Mouse (Mus musculus): Measurements from ENCODE around the gene Ank2. TPM values are rescaled to one million over a fixed set of nuclear protein-coding genes. Genes with fewer than 3 reads are reported as not detected.

The Ank2 gene
- polyA plus RNA-seq, 1 experiment from 2014 or later: 49.5 TPM

DNA sequence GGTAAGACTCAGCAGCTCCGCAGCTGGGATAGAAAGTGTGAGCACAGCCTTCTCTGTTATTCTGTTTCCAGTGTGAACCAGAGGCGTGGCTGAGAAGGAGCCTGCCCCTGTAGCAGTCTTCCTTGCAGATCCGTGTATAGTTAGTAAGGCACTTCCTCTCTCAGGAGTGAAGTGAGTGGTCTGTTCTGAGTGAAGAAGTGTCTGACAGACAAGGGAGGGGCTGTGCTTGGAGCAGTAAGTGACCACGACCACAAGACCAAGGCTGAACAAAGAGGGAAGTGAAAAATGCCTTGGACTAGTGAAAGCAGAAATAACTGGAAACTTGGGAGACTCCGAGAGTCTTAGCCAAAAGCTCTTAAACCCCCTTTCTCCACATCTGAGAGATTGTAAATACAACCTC, 143.9 kb downstream of the Ank2 start:
- no peaks in the 10 kb centered on the region for H3K4me1 ChIP-seq (ENCODE audit: control insufficient read depth in 2 of 2, insufficient read depth in 2 of 2, low read length in 2 of 2)
- no peaks in the 10 kb centered on the region for H3K9me3 ChIP-seq (ENCODE audit: control insufficient read depth, low read length)
- no peak overlapping the region for H3K4me2 ChIP-seq (ENCODE audit: low read length)
- no peak for ATAC-seq (ENCODE audit: insufficient number of reproducible peaks, insufficient read depth, low FRiP score, low read depth)
- no peaks in the 10 kb centered on the region for H3K27me3 ChIP-seq (ENCODE audit: control insufficient read depth, insufficient read depth, low read length)
- 39% methylated on average over 5 of the region's 5 CpGs for WGBS
- no peaks in the 10 kb centered on the region for H3K36me3 ChIP-seq (ENCODE audit: control insufficient read depth, insufficient read depth, low read length)
- no peak overlapping the region for H3K4me3 ChIP-seq (ENCODE audit: control insufficient read depth in 1 of 2, insufficient read depth in 1 of 2, low read depth in 1 of 2, low read length in 2 of 2)
- no peak overlapping the region for H3K27ac ChIP-seq (replicated peaks in 1 of 2; ENCODE audit: control insufficient read depth in 1 of 2, insufficient read depth in 1 of 2, low read depth in 2 of 2, low read length in 2 of 2)
- H3K9ac ChIP-seq (ENCODE audit: low read length): no peak overlapping the region

DNA sequence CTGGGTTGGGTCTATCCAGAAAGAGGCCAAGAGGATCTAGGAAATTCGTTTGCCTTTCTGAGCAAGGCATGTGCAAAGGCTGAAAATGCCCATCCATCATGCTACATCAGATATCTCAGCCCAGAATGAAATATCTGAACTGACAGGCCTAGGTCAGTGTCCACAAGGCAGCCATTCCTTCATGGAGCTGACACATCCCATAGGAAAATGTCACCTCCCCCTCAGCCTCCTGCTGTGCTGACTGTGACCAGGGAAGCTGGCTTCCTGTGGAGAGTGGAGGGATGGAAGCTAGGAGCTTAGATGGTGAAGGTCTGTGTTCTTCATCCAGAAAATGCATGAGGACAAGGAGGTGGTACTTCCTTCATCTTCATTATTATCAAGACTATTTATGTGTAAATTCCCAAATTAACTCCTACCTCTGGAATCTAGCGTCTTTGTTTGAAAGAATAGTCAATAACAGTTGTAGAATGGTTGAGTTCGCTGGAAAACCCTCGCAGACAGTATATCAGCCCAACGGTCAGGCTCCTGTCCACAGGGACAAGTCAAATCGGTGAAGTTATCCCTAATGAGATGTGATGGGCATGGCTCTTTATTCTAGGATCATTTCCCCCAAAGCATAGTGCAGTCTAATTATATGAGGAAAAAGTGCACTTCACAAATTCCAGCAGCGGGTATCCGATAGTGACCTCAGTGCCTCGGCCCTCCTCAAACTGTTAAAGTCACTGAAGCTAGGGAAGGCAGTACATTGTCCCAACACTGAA, 148.4 kb downstream of the Ank2 start:
- Histone ChIP-seq H3K36me3 (ENCODE audit: control insufficient read depth, insufficient read depth, low read length) (no peaks in the 10 kb centered on the region), H3K4me3 (ENCODE audit: control insufficient read depth in 1 of 2, insufficient read depth in 1 of 2, low read depth in 1 of 2, low read length in 2 of 2) (no peak overlapping the region), H3K27ac (replicated peaks in 1 of 2; ENCODE audit: control insufficient read depth in 1 of 2, insufficient read depth in 1 of 2, low read depth in 2 of 2, low read length in 2 of 2) (no peak overlapping the region), H3K9ac (ENCODE audit: low read length) (no peak overlapping the region), H3K4me2 (ENCODE audit: low read length) (no peak overlapping the region), H3K9me3 (ENCODE audit: control insufficient read depth, low read length) (0 out of 2 replicates have a peak, but pooled peaks cover 7% of the 10 kb centered on the region), H3K27me3 (ENCODE audit: control insufficient read depth, insufficient read depth, low read length) (no peaks in the 10 kb centered on the region), H3K4me1 (ENCODE audit: control insufficient read depth in 2 of 2, insufficient read depth in 2 of 2, low read length in 2 of 2) (no peaks in the 10 kb centered on the region)
- WGBS: 85% methylated on average over 9 of the region's 9 CpGs
- ATAC-seq (ENCODE audit: insufficient number of reproducible peaks, insufficient read depth, low FRiP score, low read depth): no peak

DNA sequence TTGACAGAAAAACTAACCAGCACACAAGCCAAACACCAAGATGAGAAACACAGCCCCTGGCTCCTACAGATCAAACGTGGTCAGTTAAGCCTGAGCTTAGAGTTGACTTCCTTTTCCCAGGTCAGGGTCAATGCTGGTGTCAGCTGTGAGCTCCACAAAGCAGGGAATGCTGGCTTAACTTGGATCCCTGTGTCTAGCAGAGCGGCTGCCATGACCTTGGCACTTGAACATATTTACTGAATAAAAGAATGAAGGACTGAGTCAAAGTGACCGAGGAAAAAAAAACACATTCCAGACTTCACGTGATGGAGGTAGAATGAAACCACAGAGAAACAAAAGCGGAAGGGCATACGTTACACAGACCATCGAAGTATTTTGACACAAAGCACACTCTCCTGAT, 150.2 kb downstream of the Ank2 start:
- 72% methylated on average over 7 of the region's 7 CpGs for whole genome bisulfite sequencing
- no peak overlapping the region for H3K27ac ChIP-seq (replicated peaks in 1 of 2; ENCODE audit: control insufficient read depth in 1 of 2, insufficient read depth in 1 of 2, low read depth in 2 of 2, low read length in 2 of 2)
- H3K4me2 ChIP-seq (ENCODE audit: low read length): no peak overlapping the region

DNA sequence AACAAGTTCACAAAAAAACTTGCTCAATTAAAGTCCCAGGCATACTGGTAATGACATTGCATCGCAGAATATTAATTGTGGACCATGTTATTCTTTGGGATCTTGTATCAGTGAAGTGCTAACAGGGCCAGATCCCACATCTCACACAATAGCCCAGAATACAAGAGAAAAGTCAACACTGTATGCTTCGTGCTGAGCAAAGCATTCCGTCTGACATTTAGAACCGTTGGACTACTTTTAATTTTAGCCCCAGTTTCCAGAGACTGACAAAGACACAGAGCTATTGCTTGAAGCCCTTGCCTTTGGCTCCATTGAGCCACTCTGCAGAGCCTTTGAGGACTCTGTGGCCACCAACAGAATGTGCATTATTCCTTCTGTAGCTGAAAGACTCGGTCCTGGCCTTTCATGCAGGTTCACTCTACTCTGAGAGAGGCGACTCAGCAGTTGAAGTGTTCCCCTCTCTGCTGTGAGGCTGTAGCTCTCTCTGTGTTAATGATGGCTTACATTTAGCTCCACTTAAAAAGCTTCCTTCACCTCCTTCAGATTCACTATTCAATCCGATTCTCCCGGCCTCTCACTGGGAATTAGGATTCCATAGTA, 153.2 kb downstream of the Ank2 start:
- 75% methylated on average over 8 of the region's 8 CpGs for WGBS
- no peak for ATAC-seq (ENCODE audit: insufficient number of reproducible peaks, insufficient read depth, low FRiP score, low read depth)
- H3K36me3 ChIP-seq (ENCODE audit: control insufficient read depth, insufficient read depth, low read length): no peaks in the 10 kb centered on the region
- 0 out of 2 replicates have a peak, but pooled peaks cover 7% of the 10 kb centered on the region for H3K9me3 ChIP-seq (ENCODE audit: control insufficient read depth, low read length)
- H3K27ac ChIP-seq (replicated peaks in 1 of 2; ENCODE audit: control insufficient read depth in 1 of 2, insufficient read depth in 1 of 2, low read depth in 2 of 2, low read length in 2 of 2): no peak overlapping the region
- H3K4me3 ChIP-seq (ENCODE audit: control insufficient read depth in 1 of 2, insufficient read depth in 1 of 2, low read depth in 1 of 2, low read length in 2 of 2): no peak overlapping the region
- no peaks in the 10 kb centered on the region for H3K27me3 ChIP-seq (ENCODE audit: control insufficient read depth, insufficient read depth, low read length)
- no peak overlapping the region for H3K4me2 ChIP-seq (ENCODE audit: low read length)
- H3K4me1 ChIP-seq (ENCODE audit: control insufficient read depth in 2 of 2, insufficient read depth in 2 of 2, low read length in 2 of 2): no peaks in the 10 kb centered on the region
- no peak overlapping the region for H3K9ac ChIP-seq (ENCODE audit: low read length)

More for the DNA sequence above, 150.2 kb downstream of the Ank2 start:
- no peak for ATAC-seq (ENCODE audit: insufficient number of reproducible peaks, insufficient read depth, low FRiP score, low read depth)
- Histone ChIP-seq H3K36me3 (ENCODE audit: control insufficient read depth, insufficient read depth, low read length) (no peaks in the 10 kb centered on the region), H3K9ac (ENCODE audit: low read length) (no peak overlapping the region), H3K4me1 (ENCODE audit: control insufficient read depth in 2 of 2, insufficient read depth in 2 of 2, low read length in 2 of 2) (no peaks in the 10 kb centered on the region), H3K4me3 (ENCODE audit: control insufficient read depth in 1 of 2, insufficient read depth in 1 of 2, low read depth in 1 of 2, low read length in 2 of 2) (no peak overlapping the region), H3K27me3 (ENCODE audit: control insufficient read depth, insufficient read depth, low read length) (no peaks in the 10 kb centered on the region), H3K9me3 (ENCODE audit: control insufficient read depth, low read length) (0 out of 2 replicates have a peak, but pooled peaks cover 7% of the 10 kb centered on the region)

DNA sequence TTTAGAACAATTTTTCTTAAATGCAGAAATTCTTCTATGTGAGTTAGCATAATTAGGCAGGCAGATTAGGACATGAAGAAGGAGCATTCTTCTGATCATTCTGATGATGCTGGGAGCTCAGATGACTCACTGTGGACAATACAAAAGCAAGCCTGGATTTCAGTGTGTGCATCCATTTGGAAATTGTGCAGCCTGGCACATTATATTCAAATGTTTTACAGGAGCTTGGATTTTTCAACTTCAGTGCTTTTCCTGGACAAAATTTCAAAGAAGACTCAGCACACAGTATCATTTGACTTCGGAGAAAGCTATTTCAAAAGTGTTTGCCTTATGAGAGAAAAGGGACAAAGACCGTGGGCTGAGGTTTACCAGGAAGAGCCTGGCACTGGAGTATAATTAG, 157.8 kb downstream of the Ank2 start:
- Histone ChIP-seq H3K9ac (ENCODE audit: low read length) (no peak overlapping the region), H3K27me3 (ENCODE audit: control insufficient read depth, insufficient read depth, low read length) (no peaks in the 10 kb centered on the region), H3K9me3 (ENCODE audit: control insufficient read depth, low read length) (no peaks in the 10 kb centered on the region), H3K36me3 (ENCODE audit: control insufficient read depth, insufficient read depth, low read length) (no peaks in the 10 kb centered on the region), H3K4me1 (ENCODE audit: control insufficient read depth in 2 of 2, insufficient read depth in 2 of 2, low read length in 2 of 2) (no peaks in the 10 kb centered on the region), H3K27ac (replicated peaks in 1 of 2; ENCODE audit: control insufficient read depth in 1 of 2, insufficient read depth in 1 of 2, low read depth in 2 of 2, low read length in 2 of 2) (no peak overlapping the region), H3K4me2 (ENCODE audit: low read length) (no peak overlapping the region), H3K4me3 (ENCODE audit: control insufficient read depth in 1 of 2, insufficient read depth in 1 of 2, low read depth in 1 of 2, low read length in 2 of 2) (no peak overlapping the region)
- no peak for ATAC-seq (ENCODE audit: insufficient number of reproducible peaks, insufficient read depth, low FRiP score, low read depth)
- 84% methylated on average over 2 of the region's 2 CpGs for WGBS

DNA sequence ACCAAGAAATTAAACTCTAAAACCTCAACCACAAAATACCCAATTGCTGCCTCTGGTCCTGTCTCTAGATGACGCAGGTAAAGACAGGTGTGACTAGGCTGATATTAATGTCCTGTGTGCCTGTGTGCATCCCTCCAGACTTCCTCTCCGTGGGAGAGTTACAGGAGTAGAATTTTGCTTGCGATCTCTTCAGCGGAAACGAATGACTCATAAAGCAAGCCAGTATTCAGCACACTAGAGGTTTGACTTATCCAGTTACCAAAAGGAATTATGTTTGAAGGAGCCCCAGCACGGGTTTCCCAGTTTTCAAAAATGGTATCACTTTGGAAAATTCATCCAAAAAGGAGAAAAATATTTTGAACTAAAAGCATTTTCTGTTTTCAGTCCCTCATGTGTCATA, 164.3 kb downstream of the Ank2 start:
- H3K27me3 ChIP-seq (ENCODE audit: control insufficient read depth, insufficient read depth, low read length): no peaks in the 10 kb centered on the region
- ATAC-seq (ENCODE audit: insufficient number of reproducible peaks, insufficient read depth, low FRiP score, low read depth): no peak
- 88% methylated on average over 6 of the region's 6 CpGs for WGBS
- H3K9me3 ChIP-seq (ENCODE audit: control insufficient read depth, low read length): no peaks in the 10 kb centered on the region
- no peak overlapping the region for H3K4me3 ChIP-seq (ENCODE audit: control insufficient read depth in 1 of 2, insufficient read depth in 1 of 2, low read depth in 1 of 2, low read length in 2 of 2)
- no peak overlapping the region for H3K9ac ChIP-seq (ENCODE audit: low read length)
- no peaks in the 10 kb centered on the region for H3K36me3 ChIP-seq (ENCODE audit: control insufficient read depth, insufficient read depth, low read length)
- no peaks in the 10 kb centered on the region for H3K4me1 ChIP-seq (ENCODE audit: control insufficient read depth in 2 of 2, insufficient read depth in 2 of 2, low read length in 2 of 2)
- no peak overlapping the region for H3K27ac ChIP-seq (replicated peaks in 1 of 2; ENCODE audit: control insufficient read depth in 1 of 2, insufficient read depth in 1 of 2, low read depth in 2 of 2, low read length in 2 of 2)
- no peak overlapping the region for H3K4me2 ChIP-seq (ENCODE audit: low read length)

DNA sequence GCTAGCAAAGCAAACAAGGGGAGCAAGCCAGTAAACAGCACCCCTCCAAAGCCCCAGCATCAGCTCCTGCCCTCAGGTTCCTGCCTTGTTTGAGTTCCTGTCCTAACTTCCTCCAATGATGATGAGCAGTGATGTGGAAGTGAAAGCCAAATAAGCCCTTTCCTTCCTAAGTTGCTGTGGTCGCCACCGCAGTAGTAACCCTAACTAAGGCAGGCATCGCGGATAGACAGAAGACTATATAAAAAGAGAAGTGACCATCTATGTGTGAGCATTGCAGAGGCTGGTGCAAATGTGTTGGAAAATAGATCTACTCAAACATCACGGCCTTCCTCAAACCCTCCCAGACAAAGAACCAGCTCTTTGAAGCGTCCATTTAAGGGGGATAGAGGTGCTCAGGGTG, 167.6 kb downstream of the Ank2 start:
- Histone ChIP-seq H3K9ac (ENCODE audit: low read length) (no peak overlapping the region), H3K4me2 (ENCODE audit: low read length) (no peak overlapping the region), H3K36me3 (ENCODE audit: control insufficient read depth, insufficient read depth, low read length) (no peaks in the 10 kb centered on the region), H3K9me3 (ENCODE audit: control insufficient read depth, low read length) (no peaks in the 10 kb centered on the region), H3K27ac (replicated peaks in 1 of 2; ENCODE audit: control insufficient read depth in 1 of 2, insufficient read depth in 1 of 2, low read depth in 2 of 2, low read length in 2 of 2) (no peak overlapping the region), H3K4me3 (ENCODE audit: control insufficient read depth in 1 of 2, insufficient read depth in 1 of 2, low read depth in 1 of 2, low read length in 2 of 2) (no peak overlapping the region), H3K27me3 (ENCODE audit: control insufficient read depth, insufficient read depth, low read length) (no peaks in the 10 kb centered on the region), H3K4me1 (ENCODE audit: control insufficient read depth in 2 of 2, insufficient read depth in 2 of 2, low read length in 2 of 2) (no peaks in the 10 kb centered on the region)
- ATAC-seq (ENCODE audit: insufficient number of reproducible peaks, insufficient read depth, low FRiP score, low read depth): no peak
- WGBS: 87% methylated on average over 6 of the region's 6 CpGs

All from heart, embryonic 14.5 days (tissue).